ENCODE assay signal across 13 mouse cellular contexts in genomic region chr1:118589721-118590120, GRCm38 (mm10). TPM values are rescaled to one million over a fixed set of nuclear protein-coding genes. Genes with fewer than 3 reads are reported as not detected.
DNase-seq lines count a peak whose midpoint lies in the region; ATAC-seq and TF ChIP-seq lines count a peak whose summit lies in the region.
"Had no signal": no experiment of that assay in that cellular context is flagged by ENCODE, and none has a peak within 500 bp of the region (broad histone marks: within the 10 kb centered on the region; RNA-seq: fewer than 3 reads in every experiment).

No protein-coding gene starts in this region.

- 0 out of 2 replicates have a peak, but pooled peaks have one; percentile 60 for ATAC-seq in midbrain, embryonic 13.5 days
- no peak for ATAC-seq in midbrain, embryonic 14.5 days (ENCODE audit: low FRiP score, low TSS enrichment)

- no peaks in the 10 kb centered on the region for H3K4me1 ChIP-seq in midbrain, embryonic 13.5 days (replicated peaks)
- H3K4me1 ChIP-seq in midbrain, embryonic 14.5 days (ENCODE audit: control insufficient read depth, insufficient read depth, low read length), result no peaks in the 10 kb centered on the region
- H3K4me1 ChIP-seq in lung, adult 2 months (ENCODE audit: control insufficient read depth, insufficient read depth, low read length), result no peaks in the 10 kb centered on the region
- H3K4me1 ChIP-seq: hindbrain, embryonic 15.5 days had no signal

- DNase-seq in heart, adult 18-20 months, result peak; percentile 45 to 48
- no peak for DNase-seq in heart, postnatal 25 days (ENCODE audit: low spot score)
- no peak for DNase-seq in midbrain, embryonic 14.5 days
- peak; percentile 20 for DNase-seq in lung, adult 2 months
- no peak for DNase-seq in right cerebral cortex, postnatal 10 days (ENCODE audit: low spot score in 2 of 2)
- no peak for DNase-seq in thymus, postnatal 10 days (ENCODE audit: low spot score in 2 of 2)
- no peak for DNase-seq in gastrocnemius, adult 2 months
- DNase-seq: cerebellum, adult 9-11 months; layer of hippocampus, postnatal 36 days; liver had no signal

- no peak overlapping the region for H3K4me2 ChIP-seq in midbrain, embryonic 13.5 days (replicated peaks)
- H3K4me2 ChIP-seq in midbrain, embryonic 14.5 days (ENCODE audit: low read length), result no peak overlapping the region
- H3K4me2 ChIP-seq: hindbrain, embryonic 15.5 days had no signal

- H3K27me3 ChIP-seq in midbrain, embryonic 13.5 days, result no peaks in the 10 kb centered on the region
- no peaks in the 10 kb centered on the region for H3K27me3 ChIP-seq in midbrain, embryonic 14.5 days (ENCODE audit: control insufficient read depth, insufficient read depth, low read length)
- H3K27me3 ChIP-seq: hindbrain, embryonic 15.5 days had no signal

- intact Hi-C loops in heart, postnatal 25 days (cut with DNase I), result no loop called here
- intact Hi-C loops in gastrocnemius, adult 2 months (cut with DNase I), result no loop called here

- H3K4me3 ChIP-seq in midbrain, embryonic 13.5 days (replicated peaks), result no peak overlapping the region
- H3K4me3 ChIP-seq in midbrain, embryonic 14.5 days (replicated peaks; ENCODE audit: low read depth, low read length), result no peak overlapping the region
- no peak overlapping the region for H3K4me3 ChIP-seq in lung, adult 2 months (replicated peaks; ENCODE audit: extremely low read depth, low read depth, low read length)
- no peak overlapping the region for H3K4me3 ChIP-seq in gastrocnemius, adult 2 months
- H3K4me3 ChIP-seq: hindbrain, embryonic 15.5 days had no signal

- no peak overlapping the region for H3K27ac ChIP-seq in midbrain, embryonic 13.5 days
- H3K27ac ChIP-seq in midbrain, embryonic 14.5 days (replicated peaks; ENCODE audit: low read depth, low read length), result no peak overlapping the region
- H3K27ac ChIP-seq in gastrocnemius, adult 2 months, result no peak overlapping the region
- H3K27ac ChIP-seq: hindbrain, embryonic 15.5 days had no signal

- WGBS in midbrain, embryonic 13.5 days, result 55% methylated on average over 5 of the region's 5 CpGs
- WGBS in midbrain, embryonic 14.5 days, result 50% methylated on average over 5 of the region's 5 CpGs
- WGBS in lung, adult 2 months, result 46% methylated on average over 5 of the region's 5 CpGs

- H3K9ac ChIP-seq in midbrain, embryonic 13.5 days (replicated peaks), result no peak overlapping the region
- no peak overlapping the region for H3K9ac ChIP-seq in midbrain, embryonic 14.5 days (replicated peaks; ENCODE audit: low read length)
- H3K9ac ChIP-seq: hindbrain, embryonic 15.5 days had no signal

- no peak for TF ChIP-seq POLR2A in lung, adult 2 months (IDR thresholded peaks at IDR 0.05; ENCODE audit: borderline replicate concordance, extremely low read depth, low read depth, low read length)

- no peaks in the 10 kb centered on the region for H3K9me3 ChIP-seq in midbrain, embryonic 13.5 days
- H3K9me3 ChIP-seq in midbrain, embryonic 14.5 days (ENCODE audit: control insufficient read depth, low read length), result no peaks in the 10 kb centered on the region
- H3K9me3 ChIP-seq: hindbrain, embryonic 15.5 days had no signal

- no peak for TF ChIP-seq CTCF in lung, adult 2 months (IDR thresholded peaks at IDR 0.05; ENCODE audit: insufficient read depth, low read length)
- no peak for TF ChIP-seq CTCF in gastrocnemius, adult 2 months (IDR thresholded peaks at IDR 0.05)

- peaks cover 53% of the 10 kb centered on the region for H3K36me3 ChIP-seq in midbrain, embryonic 13.5 days
- peaks cover 51% of the 10 kb centered on the region for H3K36me3 ChIP-seq in midbrain, embryonic 14.5 days (ENCODE audit: control insufficient read depth, insufficient read depth, low read length)

RNA-seq across cellular contexts. Expression of gene Tfcp2l1, which starts 38.0 kb away (rescaled TPM):
- total RNA-seq in heart, adult 18-20 months (2021), result under 1 TPM; 0.37 to 0.85 TPM
- total RNA-seq in heart, postnatal 25 days (2021), result under 1 TPM; 0.39 to 0.78 TPM
- polyA plus RNA-seq in midbrain, embryonic 13.5 days (2015; fragmentation: Nextera tagmentation; extraction: Ambion mirVana), result 0.11 and 0.21 TPM in 2 replicates
- polyA plus RNA-seq in midbrain, embryonic 14.5 days (2014; fragmentation: Nextera tagmentation; extraction: Ambion mirVana), result 0.26 and 0.62 TPM in 2 replicates
- polyA plus RNA-seq in lung, adult 2 months (2012; rRNA removed), result 18.5 and 29.1 TPM in 2 replicates
- 10 to 100 TPM in 1 of 2 experiments, 1 to 10 TPM in 1; 1.1 to 11.6 TPM for total RNA-seq in gastrocnemius, adult 2 months (2021)
- total RNA-seq: neutrophil, adult 5-6 weeks had no signal

Comparison
In these comparisons a context has a peak if more than half of its experiments do, and no peak if none do; other contexts are left out.
1. DNase-seq: peak in heart, adult 18-20 months (2 of 2) and lung, adult 2 months (single experiment); none in heart, postnatal 25 days (single experiment), midbrain, embryonic 14.5 days (single experiment), right cerebral cortex, postnatal 10 days (0 of 2), thymus, postnatal 10 days (0 of 2) and gastrocnemius, adult 2 months (single experiment).